Mouse (Mus musculus): Measurements from ENCODE around the gene Iqsec3. TPM values are rescaled to one million over a fixed set of nuclear protein-coding genes. Genes with fewer than 3 reads are reported as not detected.

The Iqsec3 gene
- polyA plus RNA-seq, 1 experiment from 2014 or later, result 0.21 TPM

Small RNAs within 50 kb of the gene (microRNA-seq; reads per million reads assigned to microRNA genes)
- not detected for gene Gm24855

Other genes starting within 250 kb of the Iqsec3 start
- 2.9 and 3.1 TPM in 2 replicates for gene Usp18, start 227.8 kb downstream of the Iqsec3 start, polyA plus RNA-seq (2015; fragmentation: Nextera tagmentation; extraction: Ambion mirVana)
- 2.0 and 2.9 TPM in 2 replicates for gene Slc6a13, start 173.5 kb downstream of the Iqsec3 start, polyA plus RNA-seq (2015; fragmentation: Nextera tagmentation; extraction: Ambion mirVana)
- gene Slc6a12, start 130.6 kb downstream of the Iqsec3 start, polyA plus RNA-seq (2015; fragmentation: Nextera tagmentation; extraction: Ambion mirVana), result 0.27 TPM in 1 of 2 replicates, not detected in the other
- gene A2m, start 161.7 kb upstream of the Iqsec3 start, polyA plus RNA-seq (2015; fragmentation: Nextera tagmentation; extraction: Ambion mirVana), result 2.9 and 3.7 TPM in 2 replicates